Mouse (Mus musculus): Measurements from ENCODE around the gene Mgll.

The Mgll gene

DNA sequence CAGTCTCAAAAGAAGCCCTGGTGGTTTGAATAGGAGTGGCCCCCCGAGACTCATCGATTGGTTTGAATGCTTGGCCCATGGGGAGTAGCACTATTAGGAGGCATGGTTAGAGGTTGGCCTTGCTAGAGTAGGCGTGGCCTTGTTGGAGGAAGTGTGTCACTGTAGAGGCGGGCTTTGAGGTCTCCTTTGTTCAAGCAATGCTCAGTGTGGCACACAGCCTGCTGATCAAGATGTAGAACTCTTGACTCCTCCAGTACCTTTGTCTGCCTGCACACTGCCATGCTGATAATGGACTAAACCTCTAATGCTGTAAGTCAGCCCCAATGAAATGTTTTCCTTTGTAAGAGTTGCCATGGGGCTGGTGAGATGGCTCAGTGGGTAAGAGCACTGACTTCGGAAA, 108.5 kb downstream of the Mgll start:
- no peak for DNase-seq

DNA sequence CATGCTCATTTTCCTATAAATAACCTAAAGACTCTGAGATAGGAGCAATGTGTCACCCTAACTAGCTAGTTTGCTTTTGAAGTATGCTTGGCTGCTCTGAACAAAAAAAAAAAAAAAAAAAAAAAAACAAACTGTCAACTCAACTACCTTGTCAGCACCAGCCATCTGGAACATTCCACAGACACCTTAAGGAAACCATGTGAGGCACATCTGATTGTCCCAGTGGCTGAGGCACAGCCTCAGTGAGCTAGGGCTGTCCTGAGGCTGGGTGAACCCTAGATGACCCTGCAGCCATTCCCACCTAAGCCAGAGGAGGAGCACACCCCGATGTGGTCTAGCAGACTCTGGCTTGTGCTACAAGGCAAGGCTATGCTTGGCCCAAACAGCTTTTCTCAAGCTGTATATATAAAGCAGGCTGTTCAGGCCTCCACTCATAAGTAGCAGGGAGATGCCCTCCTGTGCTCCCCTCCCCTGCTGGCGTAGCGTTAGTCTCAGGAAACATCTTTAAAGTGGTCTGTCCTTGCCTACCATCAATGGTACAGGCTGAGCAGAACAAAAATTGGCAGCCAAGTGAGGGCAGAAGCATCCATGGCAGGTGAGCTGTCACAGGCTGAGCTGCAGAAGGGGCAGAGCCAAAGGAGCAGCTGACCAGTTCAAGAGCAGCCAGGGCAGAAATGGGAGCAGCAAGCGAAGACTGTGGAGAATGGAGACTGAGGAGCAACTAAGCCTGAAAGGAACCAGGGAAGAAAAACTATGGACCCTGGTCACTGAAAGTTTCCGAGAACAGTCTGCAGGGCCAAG, 109.3 kb downstream of the Mgll start:
- DNase-seq = no peak

DNA sequence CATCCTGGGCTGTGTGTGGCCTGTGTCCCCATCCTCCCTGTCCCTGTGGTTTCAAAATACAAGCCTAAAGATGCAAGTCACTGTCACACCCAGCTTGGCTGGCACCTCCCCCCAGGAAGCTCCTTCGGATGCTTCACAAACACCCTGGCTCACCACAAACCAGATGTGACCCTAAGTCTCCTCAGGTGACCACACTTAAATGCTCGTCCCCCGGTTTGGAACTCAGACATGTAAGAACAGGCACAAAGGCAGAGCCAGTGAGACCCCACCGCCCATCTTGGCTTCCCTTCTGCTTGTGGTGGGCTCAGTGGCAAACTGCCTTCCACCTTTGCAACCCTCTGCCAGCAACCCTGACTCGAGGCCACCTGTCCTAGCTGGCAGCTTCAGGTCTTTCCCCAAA, 110.8 kb downstream of the Mgll start:
- no peak for DNase-seq

DNA sequence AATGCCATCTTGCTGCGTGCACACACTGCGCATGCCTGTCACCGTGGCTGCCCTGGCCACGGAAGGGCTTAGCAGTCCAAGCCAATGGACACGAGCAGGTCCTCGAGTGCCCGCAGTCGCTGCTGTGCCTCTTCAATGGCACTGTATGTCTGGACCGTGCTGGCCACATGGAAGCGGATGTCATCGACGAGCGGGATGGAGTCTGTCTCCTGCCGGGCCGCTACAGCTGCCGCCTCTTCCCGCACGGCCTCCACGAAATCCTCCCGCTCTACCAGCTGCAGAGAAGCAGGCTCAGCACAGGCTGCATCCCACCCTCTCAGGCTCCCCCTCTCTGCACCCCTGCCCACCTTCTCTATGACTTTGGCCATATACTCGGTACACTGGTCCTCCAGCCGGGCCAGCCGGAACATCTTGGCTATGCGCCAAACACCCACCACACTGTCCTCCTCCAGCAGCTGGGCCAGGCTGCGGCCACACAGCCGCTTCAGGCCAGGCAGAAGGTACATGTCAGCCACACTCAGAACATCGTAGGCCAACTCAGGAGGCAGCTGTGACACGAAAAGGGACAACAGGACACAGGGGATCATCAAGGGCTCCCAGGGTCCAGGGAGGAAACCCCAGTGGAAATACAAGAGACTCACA, 112.1 kb downstream of the Mgll start:
- no peak for DNase-seq

DNA sequence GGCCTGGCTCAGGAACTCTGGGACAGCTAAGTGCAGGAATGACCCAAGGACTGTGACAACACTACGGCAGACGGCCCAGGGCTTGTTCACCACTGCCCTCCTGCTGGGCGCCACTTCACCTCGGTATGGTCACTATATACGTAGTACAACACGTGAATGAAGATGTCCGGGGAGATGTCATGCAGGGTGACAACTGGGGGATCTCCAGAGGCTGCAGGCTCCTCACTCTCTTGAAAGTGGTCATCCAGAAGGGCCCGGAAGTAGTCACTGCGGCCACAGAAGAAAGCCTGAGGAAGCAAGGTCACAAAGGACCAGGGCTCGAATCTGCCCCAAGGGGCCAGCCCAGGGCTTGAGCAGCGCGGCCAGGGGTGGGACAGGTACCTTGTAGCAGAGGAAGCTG, 113.8 kb downstream of the Mgll start:
- no peak for DNase-seq

DNA sequence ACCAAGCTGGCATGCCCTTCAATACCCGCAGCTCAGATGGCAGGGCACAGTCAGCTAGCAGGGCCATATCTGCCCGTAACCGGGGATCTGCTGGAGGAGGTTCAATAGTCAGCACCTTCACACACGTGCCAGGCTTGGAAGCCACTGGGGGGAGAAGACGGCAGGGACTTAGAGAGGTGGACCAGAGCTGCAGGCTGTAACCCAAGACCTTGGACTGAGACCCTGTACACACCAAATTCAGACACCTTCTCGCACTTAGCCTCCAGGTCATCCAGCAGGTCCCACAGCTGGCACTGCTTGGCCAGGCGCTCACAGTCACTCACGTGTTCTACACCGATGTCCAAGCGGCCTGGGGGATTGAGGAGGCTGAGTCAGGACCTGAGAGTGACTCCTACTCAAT, 114.4 kb downstream of the Mgll start:
- DNase-seq = no peak

DNA sequence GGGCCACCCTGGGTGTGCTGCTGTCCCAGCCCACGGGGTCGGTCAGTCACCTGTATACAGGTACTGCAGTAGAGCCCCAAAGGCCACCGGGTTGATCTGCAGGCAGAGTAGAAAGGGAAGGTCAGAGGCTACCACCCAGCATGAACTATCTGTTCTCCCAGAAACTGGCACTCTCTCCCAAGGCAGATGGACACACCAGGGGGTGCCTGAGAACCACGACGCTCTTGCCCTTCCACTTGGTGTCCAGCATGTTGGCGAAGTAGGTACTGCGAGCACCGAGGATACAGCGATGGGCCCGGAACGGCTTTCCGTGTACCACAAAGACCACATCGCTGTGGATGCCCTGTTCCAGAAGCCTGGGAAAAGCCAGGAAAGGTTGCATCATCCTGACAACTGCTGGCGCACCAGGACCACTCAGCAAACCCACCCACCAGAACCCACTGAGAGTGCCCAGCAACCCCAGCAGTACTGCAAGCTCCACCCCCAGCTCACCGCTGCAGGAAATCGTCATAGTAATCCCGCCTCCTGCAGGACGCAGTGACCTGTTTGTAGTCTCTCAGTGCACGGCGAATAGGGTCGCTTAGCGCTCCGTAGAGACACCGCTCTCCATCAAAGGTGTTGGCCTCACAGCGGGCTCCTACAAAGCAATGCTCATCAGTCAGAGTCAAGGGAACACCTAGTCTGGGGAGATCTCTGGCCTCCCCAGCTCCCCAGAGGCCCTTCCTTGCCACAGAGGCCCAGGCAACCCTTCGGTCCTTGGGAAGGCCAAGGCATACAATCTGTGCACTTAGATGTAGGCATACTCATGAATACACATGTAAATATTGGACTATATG, 115.1 kb downstream of the Mgll start:
- no peak for DNase-seq

DNA sequence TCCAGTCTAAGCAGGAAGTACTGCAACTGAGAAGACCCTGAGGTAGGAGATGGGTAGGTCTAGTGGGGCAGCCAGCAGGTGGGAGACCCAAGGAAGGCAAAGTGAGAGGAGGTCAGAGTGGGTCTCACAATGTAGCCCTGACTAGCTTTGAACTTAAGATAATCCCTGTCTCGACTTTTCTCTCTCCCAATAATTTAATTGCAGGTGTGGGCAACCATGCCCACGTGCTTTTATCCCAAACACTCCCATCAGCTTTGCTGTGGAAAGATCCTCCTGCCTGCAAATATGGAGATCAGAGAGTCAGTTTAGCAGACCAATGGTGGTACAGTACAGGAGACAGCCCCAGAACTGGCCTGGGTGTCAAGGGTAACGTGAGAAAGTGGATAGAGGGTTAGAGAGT, 116.0 kb downstream of the Mgll start:
- DNase-seq = no peak

DNA sequence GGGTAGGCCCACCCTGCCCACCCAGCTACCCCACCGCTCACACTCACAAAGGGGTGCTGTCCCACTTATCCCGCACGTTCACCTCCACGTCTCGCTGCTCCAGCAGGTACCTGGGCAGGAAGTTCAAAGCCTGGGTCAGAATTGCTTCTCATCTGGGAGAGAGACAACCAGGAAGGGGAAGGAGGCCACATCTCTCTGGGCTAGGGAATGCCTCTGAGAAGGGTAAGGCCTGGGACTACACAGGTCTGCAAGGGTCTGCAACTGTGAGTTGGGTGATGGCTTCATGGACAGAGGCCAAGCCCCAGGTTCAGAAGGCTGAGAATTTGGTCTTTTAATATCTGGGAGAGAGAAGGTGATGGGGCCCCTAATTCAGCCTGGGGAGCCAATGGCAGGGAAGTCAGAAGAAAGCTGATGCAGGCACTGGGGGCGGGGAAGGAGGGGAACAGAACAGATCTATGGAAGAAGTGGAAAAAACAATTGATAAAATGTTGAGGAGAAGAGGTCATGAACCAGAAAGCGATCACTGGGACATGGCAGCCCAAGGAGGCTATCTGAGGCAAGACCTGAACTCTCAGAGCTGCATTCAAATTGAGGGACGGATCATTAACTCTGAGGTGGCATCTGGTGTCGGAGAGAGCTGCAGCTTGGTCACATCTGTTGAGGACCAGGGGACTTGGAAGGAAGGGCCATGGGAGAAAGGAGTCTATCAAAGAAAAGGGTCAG, 116.7 kb downstream of the Mgll start:
- DNase-seq = no peak

DNA sequence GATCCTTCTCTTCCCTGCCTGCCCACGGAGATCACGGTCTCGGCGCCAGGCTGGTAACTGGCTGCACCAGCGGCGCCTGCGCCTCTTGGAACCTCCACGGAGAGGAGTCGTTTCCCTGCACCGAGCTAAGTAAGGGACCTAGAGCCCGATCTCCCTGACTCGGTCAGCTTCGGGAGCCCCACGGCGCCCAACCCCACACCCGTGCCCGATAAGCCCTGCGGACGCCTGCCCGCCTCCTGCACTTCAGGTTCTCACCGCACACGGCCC, 117.2 kb downstream of the Mgll start:
- no peak for DNase-seq

DNA sequence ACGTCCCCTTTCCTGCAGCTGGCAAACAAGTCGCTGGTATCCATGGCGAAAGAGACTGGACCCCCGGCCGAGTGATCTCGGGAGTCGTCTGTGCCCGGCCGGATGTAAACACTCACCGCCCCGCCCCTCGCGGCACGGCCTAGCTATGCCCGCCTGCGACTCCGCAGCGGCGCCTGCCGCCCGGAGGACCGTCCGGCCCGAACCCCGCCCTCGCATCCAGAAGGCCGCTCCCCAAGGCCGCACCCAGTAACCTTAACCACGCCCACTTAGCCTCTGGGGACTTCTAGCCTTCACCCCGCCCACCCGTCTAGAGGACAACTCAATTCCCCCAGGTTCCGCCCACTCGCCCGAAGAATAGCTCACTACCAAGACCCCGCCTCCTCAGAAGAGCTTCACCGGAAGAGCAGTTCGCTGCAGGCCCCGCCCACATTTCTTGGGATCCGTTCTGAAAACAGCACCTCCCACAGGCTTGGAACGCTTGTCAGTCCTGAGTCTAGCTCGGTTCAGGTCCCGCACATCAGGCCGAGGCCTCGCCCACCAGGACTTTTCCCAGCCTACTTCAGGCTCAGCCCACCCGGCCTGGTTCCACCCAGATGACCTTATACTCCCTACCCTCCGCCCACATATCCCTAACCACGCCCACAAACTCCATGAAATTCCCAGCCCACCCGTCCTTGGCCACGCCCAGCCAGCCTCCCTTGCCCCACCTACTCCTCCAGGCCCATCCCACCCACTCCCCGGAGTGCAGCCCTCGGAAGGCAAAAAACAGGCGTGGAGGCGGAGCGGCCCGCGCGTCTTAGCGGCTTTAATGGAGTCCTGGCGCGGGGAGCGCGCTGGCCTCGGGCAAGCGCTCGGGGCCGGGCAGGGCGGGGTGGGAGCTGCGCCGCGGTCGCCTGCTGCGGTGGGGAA, 117.8 kb downstream of the Mgll start, which contains the start of gene Abtb1:
Abtb1 (minus strand) TSS at position 204 of the 909 bp plus-strand sequence.
- DNase-seq = peak; percentile 100

DNA sequence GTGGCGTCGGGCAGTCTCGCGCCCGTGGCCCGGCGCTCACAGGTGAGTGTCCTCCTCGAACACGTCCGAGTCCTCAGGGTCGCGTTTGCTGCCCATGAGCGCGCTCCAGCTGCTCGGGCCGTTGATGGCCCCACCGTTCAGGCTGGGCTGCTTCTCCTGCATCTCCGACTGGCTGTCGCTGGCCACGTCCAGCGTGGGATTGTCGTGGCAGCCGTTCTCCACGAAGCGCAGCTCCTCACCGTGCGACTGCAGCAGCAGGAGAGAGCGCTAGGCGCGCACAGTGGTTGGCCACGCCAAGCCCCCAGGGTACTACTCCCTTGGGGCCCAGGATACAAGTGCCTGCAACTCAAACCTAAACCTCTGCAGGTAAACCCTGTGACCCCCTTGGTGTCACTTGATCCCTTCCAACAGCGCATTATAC, 118.5 kb downstream of the Mgll start:
- DNase-seq = no peak

DNA sequence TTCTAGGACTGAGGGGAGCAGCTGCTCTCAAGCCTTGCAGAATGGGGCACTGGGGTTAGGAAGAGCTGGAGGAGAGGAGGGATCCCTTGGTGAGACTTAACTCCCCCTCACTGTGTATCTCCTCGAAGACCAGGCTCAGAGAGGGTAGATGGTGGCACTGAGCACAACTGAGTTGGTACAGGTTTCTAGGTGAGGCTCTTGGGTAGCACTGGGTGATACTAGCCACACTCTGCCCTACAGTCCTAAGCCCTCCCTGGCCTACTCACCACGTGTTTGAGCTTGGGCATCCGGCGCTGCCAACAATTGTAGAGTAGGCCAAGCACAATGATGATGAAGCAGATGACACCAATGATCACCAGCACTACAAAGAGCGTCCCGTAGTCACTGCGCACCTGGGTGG, 119.0 kb downstream of the Mgll start:
- no peak for DNase-seq

DNA sequence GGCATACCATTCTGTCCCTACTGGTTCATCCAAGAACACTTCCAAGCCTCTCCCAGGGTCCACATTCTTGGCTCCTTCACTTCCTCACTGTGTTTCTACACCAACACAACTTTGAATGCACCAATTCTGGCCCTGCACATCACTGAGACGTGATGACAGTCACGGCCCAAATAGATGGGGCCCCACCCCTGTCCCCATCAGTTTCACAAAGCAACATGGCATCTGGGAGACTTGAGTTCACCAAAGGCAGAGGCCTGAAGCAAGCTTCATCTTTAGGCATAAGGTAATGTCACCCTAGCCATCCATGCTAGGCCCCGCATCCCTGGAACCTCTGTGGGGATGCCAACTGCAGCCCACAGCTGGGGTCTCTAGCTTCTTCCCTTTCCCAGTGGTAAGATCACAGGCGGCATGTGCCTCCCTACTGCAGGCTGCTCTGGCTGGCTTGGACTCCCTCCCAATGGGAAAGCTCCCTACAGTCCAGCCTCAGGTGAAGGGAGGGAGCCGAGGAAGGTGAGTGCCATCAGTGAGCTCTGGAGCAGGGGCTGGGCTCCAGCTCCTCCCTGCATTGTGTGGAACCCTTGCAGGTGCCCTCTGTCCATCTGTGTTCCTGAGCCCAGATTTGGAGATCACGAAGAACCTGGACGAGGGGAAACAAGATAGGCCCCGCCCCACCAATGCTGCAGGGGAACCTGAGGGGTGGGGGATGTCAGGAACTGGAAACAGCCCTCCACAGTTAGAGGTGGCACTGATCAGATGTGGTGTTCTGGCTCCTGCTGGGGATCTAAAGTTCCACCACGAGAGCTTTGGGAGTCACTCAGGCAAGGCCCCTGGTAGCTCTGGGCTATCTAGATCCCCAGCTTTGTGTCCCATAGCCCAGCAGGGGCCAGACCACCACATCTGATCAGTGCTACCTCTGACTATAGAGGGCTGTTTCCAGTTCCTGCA, 119.8 kb downstream of the Mgll start:
- DNase-seq = no peak

DNA sequence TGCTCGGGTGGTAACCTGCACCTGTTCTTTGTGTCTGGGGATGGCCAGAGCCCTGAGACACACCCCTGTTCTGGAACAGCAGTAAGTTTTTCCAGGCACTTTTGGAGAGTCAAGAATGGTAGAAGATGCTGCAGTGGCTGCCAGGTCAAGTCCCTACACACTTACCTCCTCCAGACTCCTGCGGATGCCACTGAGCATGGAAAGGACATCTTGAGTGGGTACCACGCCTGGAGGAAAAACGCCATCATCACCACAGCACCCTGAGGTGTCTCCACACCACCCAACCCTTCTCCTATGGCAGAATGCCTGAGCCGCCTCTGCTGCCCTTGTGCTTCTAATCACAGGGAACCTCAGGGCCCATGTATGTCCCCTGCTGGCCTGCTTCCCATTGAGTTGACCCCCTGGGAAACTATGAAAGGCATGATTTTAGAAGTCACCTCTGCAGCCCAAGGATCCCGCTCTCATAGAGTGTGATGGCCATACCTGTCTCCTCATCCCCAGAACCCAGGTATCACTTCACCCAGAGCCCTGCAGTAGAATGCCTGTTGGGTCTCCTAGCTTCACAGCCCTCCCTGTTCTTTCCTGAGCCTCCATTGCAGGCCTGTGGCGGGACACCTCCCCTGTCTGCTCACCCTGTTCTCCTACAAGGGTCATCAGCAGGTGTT, 120.8 kb downstream of the Mgll start:
- DNase-seq = no peak

DNA sequence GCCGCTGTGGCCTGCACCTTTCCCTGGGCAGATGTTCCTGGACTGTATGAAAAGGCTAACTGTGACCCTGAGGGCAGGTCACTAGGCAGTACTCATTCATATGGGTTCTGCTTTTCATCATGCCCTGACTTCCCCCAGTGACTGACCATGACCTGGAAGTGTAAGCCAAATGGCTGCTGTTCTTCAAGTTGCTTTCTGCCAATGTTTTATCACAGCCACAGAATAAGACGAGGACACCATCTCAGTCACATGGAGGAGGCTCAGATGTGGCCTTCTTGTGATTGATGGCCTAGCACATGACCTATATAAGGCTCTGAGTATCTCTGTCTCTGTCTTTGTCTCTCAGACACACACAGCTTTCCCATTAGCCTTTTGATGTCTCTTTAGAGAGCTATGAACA, 123.4 kb downstream of the Mgll start:
- DNase-seq = no peak

DNA sequence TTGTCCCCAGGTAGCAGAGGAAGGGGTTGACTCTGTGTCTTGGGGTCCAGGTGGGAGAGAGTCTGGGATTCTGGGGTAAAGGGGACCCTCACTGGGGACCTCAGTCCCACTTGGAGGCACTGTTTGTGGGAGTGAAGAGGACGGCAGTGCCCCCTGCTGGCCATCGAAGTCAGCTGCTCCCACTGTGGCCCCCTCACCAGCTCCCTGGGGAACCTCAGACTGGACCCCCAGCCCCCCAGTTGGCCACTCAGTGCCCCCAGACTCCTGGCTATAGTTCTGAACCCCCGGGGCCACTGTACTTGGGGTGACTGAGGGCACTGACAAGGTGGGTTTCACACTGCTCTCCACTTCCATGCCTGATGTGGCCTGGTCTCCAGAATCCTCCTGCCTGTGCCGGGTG, 125.1 kb downstream of the Mgll start:
- DNase-seq = no peak

DNA sequence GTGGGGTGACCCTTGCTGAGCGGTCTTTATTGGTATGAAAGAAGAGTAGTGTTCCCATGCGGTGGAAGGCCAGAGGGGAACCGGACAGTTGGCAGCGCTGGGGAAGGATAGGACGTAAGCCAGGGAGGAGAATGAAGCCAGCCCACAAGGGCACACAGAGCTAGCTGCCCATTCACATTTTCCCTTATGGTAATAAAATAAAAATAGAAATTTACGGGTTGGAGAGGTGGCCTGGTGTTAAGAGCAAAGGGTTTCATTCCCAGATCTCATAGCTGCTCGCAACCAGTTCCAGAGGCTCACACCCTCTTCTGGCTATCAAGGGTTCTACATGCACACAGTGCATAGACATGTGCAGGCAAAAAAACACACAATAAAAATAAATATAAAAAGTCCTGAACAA, 125.8 kb downstream of the Mgll start:
- DNase-seq = no peak

DNA sequence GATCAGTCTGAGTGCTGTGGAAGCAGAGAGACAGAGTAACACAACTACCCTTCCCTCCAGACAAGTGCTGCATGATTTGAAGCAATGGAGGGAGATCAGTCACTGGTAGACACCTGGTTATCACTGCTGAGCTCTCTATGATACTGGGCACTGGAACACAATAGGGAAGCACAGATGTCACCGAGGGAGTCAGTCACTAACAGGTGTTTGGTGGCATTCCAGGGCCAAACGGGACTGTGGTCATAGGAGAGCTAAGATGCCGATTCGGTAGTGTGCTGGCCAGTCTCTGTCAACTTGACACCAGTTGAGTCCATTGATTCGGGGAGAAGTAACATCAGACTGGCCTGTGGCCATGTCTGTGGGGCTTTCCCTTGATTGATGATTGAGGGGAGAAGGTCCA, 130.3 kb downstream of the Mgll start:
- DNase-seq = no peak

DNA sequence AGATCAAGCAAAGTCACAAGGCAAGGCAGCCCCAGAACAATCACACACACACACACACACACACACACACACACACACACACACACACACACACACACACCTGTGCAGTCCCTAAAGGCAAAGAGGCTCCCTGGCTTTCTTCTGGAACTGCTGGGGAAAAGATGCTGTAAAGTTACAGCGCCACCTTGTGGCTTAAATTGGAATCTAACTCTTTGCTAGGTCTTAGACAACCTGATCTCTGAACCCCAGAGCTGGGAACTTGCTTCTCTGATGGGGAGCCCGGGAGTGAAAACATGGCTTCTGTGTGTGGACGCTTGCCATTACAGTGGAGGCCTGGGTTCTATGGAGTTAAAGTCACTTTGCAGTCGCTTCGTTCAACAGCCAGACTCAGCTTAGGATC, 131.4 kb downstream of the Mgll start:
- DNase-seq = peak; percentile 51 to 66
